Mouse (Mus musculus): ENCODE results near the gene Ptcd1.

- TF ChIP-seq EP300 (IDR thresholded peaks at IDR 0.05; ENCODE audit: low read depth) = peak; percentile 46; the same call in 1 of the 2 replicates
- no peak for TF ChIP-seq CTCF (IDR thresholded peaks at IDR 0.05; ENCODE audit: low read depth)
These were observed 17.6 kb downstream of the Ptcd1 start for GRCm38 (mm10) chr5:145149294-145149693.
